Mouse (Mus musculus) mesoderm, embryonic 11.5 days (tissue): ENCODE measurements around the gene Ttll5.

Experiments used
- DNase-seq: peaks from one replicate; pipeline ENCODE4 v3.0.0-alpha.2; 2012; ENCODE audit warnings: low read depth, low spot score

Gene Ttll5

DNA sequence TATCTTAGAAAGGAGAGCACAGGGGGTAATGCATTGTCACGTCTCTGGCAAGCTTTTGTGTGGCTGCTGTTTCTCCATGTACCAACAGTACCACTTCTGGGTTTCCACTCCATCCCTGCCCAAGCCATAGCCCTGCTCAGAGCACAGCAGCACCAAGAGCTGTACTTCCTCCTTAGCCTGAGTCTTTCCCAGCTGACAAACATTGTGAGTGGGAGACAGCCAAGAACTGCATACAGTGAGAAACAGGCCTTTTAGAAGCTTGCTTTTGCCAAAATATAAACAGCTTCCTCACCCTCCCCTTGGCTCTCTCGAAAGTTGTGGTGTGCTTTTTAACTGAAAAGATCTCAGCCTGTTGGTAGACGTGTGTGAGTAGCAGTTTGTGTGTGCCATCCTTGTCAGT is 182.9 kb downstream of the Ttll5 start:
- no peak for DNase-seq

DNA sequence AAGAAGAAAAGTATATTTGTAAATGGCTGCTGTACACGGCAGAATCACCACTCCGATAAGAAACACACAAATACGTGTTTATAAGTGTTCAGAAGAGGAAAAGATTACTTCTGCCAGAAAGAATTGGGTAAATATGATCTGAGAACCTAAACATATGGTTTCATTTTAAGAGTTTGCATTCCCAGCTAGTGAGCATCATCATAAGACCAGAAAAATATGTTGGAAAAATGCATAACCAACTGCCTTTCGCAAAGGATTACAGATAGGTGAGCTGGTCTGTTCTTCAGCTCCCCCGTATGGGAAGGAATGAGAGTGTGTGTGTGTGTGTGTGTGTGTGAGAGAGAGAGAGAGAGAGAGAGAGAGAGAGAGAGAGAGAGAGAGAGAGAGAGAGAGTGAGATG is 186.2 kb downstream of the Ttll5 start:
- no peak for DNase-seq

DNA sequence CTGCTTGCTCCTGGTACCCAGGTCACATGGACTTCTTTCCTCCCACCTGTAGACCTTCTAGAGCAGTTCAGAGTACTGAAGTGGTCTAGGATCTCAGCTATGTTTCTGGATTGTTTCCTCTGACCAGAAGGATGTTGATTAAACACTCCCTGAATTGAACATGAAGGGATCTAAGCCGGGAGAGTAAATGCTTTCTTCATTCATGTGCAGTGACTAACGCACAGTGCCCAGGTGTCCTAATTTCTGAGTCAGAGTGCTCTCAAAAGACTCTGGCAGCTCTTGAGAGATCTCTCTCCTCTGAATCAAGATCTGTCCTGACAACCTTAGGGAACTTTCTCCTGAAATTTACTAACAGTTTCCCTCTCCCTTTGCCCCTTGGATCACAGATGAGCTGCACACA is 187.7 kb downstream of the Ttll5 start:
- no peak for DNase-seq

DNA sequence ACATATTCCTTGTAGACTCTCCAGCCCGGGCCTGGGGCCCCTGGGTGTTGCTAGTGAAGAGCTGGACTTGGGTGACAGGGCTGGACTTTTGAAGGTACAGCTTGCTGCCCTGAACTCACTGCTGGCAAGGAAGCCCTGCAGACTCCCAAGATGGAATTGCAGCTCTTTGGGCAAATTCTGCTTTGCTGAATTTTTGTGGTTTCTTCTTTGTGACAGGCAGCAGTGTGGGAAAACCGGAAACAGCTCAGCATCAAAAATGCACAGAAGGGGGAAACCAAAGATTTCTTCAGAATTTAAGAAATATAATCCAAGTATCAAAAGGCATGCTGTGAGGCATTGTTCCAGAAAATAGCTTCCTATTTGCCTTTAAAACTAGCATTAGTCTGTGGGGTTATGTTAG is 189.7 kb downstream of the Ttll5 start:
- no peak for DNase-seq

DNA sequence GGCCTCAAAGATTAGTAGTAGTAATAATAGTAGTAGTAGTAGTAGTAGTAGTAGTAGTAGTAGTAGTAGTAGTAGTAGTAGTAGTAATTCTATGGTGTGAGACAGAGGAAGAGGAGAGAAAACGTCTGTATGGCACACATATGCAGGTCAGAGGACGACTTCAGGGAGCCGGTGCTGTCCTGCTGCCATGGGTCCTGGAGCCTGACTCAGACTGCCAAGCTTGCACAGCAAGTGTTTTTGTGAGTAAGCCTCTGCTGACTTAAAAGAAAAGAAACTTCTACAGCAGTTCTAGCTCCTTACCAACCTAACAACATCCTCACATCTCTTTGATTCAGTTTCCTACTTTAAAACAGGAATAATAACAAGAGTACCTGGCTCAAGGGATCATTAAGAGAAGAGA is 190.2 kb downstream of the Ttll5 start:
- DNase-seq = no peak

DNA sequence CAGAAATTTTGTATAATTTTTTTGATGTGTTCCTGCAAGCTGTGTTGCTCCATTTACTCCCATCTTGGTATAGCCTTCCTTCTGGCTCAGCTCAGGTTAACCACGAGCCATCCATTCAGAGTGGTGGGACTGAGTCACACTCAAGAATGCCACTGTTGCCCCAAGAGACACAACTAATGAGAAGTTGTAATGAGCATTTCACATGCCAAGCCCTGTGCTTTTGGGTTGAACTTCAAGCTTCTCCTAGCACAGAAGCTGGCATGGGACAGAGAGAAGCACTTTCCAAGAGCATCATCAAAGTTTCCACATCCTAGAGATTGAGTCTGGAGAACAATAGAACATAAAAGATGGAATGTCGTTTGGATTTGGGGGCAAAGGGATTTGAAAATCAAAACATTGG is 190.7 kb downstream of the Ttll5 start:
- no peak for DNase-seq

DNA sequence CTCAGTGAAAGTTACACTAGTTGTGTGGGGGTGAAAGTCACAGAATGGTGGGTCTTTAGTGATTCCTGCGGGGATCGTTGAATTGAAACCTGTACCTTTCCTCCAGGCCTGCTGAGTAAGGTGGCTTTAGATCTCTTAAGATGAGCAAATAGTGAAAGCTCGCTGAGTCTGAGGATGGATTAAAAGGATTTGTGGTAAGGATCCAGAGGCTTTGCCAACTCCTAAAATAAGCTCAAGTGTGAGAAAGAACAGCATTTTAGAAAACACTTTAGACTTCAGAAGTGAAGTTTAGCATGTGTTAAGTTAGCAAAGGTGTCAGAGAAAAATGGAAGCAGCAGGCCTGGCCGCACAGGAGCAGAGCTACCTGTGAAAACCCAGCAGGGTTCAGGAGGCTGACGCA is 192.9 kb downstream of the Ttll5 start:
- no peak for DNase-seq

DNA sequence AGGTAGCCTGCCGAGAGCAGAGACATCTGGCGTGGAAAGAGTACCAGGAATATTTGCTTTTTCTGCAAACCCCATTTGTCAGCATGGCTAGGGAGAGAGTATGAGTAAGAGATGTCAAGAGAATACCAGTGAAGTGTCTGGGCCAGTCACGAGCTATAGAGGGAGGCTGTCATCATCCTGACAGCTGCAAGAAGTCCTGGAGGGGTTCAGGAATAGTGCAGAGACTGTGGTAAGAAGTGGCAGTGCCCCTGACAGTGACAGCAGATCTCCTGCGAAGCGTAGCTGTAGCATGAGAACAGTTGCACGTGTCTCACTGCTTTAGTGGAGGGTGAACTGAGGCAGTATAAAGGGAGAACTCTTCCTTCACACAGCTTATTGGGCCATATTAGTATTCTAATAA is 197.1 kb downstream of the Ttll5 start:
- DNase-seq = no peak

DNA sequence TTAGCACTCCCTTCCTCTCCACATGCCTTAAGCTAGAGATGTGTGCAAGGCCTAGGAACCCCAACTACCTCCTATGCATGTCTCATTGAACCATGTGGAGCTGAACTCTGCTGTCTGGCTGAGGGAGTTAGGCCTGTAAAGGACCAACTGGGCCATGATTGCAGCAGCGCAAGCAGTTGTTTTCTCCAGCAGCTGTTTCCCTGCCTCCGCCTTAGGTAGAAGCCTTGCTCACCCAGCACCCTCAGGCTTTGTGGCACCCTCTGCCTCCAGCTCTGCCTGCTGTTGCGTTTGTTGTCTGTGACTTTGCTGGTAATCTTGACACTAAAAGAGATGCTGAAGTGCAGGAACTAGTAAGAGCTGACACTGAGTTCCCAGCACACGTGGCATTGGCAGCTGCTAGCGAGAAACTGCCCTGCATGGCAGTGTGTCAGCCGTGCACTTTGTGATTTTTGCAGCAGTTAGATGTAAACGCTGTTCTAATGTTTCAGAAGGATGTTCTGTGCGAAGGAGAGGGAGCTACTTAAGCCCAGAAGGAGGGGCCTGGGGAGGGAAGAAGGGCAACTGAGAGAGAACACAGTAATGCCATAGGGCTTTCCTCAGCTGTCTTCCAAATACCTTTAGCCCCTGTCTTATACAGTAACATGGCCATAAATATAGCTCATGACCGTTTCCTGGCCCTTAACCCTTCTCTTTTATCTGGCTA is 198.0 kb downstream of the Ttll5 start:
- DNase-seq = no peak

DNA sequence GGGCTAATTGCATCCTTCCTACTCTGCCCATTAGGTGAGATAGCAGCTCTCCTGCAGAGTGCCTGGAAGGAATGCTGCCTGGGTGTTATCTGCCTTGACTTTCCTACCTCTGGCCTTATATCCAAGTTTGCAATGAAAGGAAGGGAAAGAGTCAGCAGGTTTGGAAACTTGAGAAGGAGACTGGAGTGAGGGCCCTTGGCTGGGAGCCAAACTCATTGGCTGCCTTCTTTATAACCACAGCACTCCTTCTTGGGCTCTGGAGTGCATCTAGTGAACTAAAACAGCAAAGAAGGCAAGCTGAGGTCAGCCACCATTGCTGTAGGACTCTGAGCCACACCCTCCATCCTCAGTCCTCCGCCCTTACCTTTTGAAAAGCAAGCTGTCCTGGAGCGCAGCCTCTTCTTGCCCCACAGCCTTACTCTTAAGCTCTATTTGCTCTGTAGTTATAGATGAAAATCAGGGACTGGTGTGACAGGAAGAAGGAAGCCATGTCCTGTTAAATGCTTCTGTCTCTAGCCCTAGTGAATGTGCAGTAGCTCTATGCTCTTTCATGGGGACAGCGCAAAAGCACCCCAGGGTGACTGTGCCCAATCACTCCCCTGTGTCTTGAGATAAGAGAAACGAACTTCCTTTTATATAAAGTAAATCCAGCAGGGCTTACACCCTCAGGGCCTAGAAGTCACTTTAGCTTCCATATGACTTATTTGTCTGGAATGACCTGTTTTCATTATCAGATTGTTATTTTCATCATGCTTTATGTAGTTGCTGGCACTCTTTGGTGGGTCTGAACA is 198.8 kb downstream of the Ttll5 start:
- peak; percentile 43 for DNase-seq

DNA sequence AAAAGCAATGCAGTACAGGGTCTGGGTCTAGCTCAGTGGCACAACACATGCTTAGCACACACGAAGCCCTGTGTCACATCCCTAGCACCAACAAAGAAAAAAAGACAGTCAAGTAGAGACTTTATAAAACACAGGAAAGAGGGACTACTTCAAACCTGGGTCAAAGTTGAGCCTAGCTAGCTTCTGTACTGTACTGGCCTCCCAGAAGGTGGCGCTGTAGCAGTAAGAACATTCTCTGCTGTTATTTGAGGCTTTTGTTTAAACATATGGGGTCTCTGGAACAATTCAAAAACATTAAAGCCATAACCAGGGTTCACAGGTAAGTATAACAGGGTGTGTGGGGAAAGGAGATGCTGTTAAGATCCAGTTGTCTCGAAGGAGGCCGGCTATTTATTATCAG is 200.0 kb downstream of the Ttll5 start:
- DNase-seq = peak; percentile 51

DNA sequence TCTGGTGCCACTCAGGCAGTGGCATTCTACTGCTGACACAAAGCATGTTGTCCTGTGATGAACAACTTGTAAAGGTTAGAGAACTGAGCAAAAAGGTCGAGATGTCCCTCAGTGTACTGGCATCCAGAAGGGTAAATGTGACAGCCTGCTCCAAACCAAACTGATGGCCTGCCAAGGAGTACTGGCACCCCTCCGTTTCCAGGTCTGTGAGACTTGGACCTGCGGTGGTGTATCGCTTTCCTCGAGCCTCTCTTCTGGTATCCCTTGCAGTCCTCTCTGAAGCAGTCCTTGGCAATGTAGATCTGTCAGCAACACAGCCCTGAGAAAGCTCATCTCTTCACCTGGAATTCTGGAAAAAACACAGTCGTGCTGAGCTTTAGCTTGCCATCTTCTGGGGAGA is 201.0 kb downstream of the Ttll5 start:
- DNase-seq = no peak

DNA sequence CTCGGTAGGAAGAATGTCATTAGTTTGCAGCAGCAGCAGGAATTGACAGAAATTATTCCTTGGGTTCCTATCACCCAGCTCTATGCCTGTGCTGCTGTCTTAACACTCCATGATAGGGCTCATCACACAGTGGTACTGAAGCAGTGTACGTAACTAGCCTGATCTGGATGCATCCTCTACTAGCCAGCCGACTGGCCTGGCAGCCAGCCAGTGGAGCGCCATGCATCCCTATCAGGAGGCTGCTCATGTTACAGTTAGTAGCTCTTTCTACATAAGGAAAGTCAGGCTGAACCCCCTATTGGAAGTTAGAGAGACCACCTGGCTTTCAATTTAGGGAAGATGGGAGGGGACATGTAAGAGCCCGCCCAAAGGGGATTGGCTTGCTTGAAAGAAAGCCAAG is 202.5 kb downstream of the Ttll5 start:
- peak; percentile 48 for DNase-seq

DNA sequence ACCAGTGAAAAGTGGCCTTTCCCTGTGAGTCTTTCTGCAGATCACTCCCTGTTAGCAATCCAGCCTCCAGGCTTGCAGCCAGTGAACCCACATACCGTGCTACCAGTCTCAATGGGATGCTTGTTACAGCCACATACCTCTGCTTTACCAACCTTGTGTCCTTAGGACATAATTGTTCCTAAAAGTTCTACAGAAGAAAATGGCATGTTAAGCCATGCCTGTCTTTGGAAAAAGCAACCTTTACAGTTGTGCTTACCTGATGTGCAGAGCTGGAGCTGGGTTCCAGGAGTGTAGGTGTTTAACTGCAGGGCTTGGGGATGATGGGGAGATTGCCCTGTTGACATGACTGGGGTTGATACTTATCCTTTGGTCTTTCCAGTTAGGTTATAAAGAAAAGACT is 203.3 kb downstream of the Ttll5 start:
- no peak for DNase-seq

DNA sequence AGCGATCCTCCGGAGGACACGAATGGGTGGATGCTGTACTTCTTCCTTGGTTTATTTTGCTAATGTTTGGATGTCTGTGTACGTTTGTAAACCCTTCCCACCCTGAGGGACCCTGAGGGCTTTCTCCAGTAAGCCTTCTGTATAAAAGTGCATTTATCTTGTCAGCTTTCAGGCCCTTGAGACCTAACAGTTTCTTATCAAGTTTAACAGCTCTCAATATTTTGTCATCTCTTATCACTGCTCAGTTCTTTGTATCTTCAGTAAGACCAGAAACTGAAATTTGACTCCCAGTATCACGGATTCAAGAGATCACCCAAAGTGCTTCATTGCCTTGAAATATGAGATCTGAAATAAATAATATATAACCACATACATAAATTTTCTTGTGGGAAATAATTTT is 206.5 kb downstream of the Ttll5 start:
- no peak for DNase-seq

DNA sequence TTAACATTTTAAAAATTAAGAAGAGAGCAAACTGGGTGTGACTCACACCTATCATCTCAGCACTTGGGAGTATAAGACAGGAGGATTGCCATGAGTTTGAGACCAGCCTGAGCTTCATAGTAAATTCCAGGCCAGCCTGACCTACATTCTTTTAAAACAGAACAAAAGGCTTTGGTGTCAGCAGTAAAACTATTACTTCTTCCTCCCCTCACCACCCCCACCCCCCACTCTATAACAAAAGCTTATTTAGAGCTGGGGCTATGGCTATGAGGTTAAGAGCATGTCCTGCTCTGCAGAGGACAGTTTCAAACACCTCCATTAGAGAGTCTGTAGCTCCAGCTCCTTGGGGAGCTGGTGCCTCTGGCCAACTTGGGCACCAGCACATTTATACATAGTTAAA is 211.1 kb downstream of the Ttll5 start:
- no peak for DNase-seq

DNA sequence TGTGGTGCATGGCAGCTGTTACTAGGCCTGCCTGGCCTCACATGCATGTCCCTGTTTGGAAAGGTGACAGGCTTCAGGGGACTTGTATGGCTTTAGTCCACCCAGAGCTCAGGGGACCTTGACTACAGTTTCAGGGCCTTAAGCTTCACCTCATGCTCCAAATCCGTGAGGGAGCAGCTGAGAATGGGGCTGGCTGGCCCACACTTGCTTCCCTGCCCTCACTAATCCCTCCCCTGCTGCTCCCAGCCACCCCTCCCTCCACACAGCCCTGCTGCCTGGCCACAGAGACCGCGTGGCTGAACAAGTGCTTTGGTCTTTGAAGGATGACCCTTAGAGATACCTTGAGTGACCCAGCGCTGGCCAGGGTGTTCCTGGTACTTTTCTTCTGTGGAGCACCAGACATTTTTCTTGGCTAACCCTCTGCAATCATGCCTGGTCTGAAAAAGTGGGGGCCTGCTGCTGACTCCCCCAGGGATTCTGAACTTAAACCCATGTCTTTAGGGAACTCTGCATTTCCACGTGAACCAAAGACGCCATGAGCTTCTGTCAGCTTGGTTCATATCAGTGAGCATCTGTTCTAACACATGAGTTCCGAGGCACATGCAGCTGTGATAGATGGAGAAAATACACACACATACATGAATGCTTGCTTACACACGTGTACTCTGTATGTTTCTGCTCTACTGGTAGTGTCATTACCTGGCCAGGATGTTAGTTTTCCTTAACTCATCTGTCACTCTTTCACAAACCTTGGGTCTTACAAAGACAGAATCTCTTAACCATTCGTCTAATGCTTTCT is 212.1 kb downstream of the Ttll5 start:
- no peak for DNase-seq

DNA sequence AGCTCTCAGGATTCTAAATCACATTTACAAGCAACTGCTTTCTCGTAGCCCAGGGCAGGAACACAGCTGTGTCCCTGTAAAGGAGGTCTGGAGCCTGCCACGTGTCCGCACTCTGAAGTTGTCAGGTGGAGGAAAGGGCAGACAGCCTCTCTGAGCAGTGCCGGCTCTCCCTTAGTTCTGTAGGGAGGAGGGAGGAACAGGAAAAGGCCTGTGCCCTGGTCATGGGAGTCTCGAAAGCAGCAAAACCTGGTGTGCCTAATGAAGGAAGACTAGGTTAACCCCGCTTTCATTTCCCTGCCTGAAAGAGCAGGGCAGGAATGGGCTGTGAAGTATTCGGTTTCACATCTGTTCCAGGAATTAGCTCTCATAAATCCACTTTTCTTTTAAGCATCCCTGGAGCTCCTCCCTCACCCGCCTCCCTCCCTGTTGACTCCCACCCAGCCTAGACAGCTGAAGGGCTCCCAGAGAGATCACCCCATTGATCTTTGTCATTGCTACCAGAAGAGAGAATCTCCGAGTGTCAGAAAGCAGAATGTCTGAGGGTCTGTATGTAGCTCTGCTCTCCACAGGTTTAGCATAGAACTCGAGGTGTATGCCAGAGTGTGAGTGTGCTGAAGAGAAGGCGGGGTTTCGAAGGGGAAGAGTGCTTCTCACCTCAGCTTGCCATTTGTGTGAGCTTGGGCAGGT is 212.9 kb downstream of the Ttll5 start:
- DNase-seq = peak; percentile 81

DNA sequence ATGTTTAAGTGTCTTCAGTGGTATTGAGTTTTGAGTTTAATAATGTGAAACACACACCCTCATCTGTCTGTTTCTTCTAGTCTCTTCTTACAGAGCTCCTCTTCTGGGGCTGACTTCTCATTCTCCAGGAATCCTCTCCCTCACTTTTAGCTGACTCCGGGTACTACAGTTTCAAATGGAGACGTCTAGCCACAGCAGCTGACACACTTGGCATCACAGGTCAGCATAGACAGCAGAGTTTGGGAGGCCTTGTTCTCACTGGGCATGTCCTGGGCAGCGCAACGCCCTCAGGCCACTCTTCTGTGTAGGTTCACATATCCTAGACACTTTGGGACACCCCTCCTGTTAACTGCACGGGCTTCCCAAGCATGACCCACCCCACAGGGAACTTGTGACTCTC is 214.6 kb downstream of the Ttll5 start:
- DNase-seq = no peak

DNA sequence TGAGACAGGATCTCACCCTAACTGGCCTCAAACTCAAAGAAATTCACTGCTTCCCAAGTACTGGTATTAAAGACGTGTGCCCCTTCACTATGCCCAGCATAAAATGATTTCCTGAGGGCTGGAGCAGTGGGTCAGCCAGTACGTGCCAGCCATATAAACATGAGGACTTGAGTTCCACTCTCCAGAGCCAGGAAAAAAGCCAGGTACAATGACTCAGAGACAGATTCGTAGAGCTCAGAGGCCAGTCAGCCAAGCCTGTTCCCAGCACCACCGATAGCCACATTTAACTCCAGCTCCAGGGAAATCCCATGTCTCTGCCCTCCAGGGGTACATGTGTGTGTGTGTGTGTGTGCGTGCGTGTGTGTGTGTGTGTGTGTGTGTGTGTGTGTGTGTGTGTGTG is 215.3 kb downstream of the Ttll5 start:
- no peak for DNase-seq

DNA sequence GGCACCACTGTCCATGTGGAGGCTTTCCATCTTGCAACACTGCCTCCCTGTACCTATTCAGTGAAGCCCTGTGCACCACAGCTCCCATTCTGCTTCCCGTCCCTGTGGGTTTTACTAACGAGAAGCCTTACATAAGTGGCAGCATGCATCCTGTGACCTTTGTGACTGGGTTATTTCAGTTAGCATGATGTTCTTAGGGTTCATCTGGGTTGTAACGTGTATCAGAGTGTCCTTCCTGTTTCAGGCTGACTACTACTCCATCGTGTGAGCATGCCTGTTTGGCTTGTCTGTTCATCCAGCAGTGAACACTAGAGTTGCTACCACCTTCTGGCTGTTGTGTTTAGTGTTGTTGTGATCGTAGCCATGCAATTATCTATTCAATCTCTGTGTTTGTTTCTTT is 221.7 kb downstream of the Ttll5 start:
- DNase-seq = no peak

DNA sequence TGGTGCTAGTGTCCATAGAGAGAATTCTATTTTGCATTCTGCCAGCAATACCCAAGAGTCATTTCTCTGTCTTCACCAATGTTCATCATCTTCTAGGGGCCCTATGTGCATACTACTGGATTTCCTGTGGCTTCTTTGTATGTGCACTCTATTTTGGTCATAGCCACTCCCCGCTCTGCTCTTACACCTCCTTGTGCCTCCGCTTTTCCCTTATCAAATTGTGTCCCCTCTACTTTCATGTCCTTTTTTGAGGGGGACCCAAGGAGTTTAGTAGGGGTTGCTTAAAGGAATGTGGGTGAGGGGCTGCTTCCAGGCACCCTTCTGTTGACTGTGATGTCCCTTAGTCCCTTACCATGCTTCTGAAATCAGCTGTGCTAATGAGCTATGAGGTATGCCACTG is 222.3 kb downstream of the Ttll5 start:
- DNase-seq = no peak
